In genomic region chr9:62342441-62343191, GRCm38 (mm10) we compare ENCODE assay signal across 8 mouse cellular contexts. TPM values are rescaled to one million over a fixed set of nuclear protein-coding genes. Genes with fewer than 3 reads are reported as not detected.
DNase-seq lines count a peak whose midpoint lies in the region; ATAC-seq and TF ChIP-seq lines count a peak whose summit lies in the region.

No protein-coding gene starts in this region.

- H3K36me3 ChIP-seq in hindbrain, embryonic 15.5 days, result no peaks in the 10 kb centered on the region
- H3K36me3 ChIP-seq in limb, embryonic 14.5 days (ENCODE audit: control insufficient read depth, insufficient read depth, low read length), result no peaks in the 10 kb centered on the region
- no peaks in the 10 kb centered on the region for H3K36me3 ChIP-seq in midbrain, embryonic 15.5 days (replicated peaks)

- no peak for ATAC-seq in hindbrain, embryonic 15.5 days (ENCODE audit: low FRiP score, low read depth)
- ATAC-seq in limb, embryonic 14.5 days (ENCODE audit: low FRiP score, low read depth), result peak; percentile 11; the same call in 1 of the 2 replicates
- ATAC-seq in midbrain, embryonic 15.5 days (replicated peaks), result no peak

- H3K27me3 ChIP-seq in hindbrain, embryonic 15.5 days, result no peaks in the 10 kb centered on the region
- H3K27me3 ChIP-seq in limb, embryonic 14.5 days (ENCODE audit: control insufficient read depth, insufficient read depth, low read length), result no peaks in the 10 kb centered on the region
- no peaks in the 10 kb centered on the region for H3K27me3 ChIP-seq in midbrain, embryonic 15.5 days (replicated peaks)

- no peak for TF ChIP-seq POLR2A in limb, embryonic 14.5 days (IDR thresholded peaks at IDR 0.05; ENCODE audit: borderline replicate concordance, extremely low read depth, insufficient read depth, insufficient read length)

- DNase-seq in cerebellum, adult 18-20 months, result peak; percentile 65 to 72
- DNase-seq in cerebellum, adult 11 months, result no peak
- DNase-seq in cerebellum, postnatal 14 days, result peak; percentile 69 to 73
- DNase-seq in gastrocnemius, adult 18-20 months (ENCODE audit: low spot score), result peak; percentile 38
- peak; percentile 35 for DNase-seq in limb, embryonic 14.5 days (ENCODE audit: low spot score)
- peak; percentile 33 to 37 for DNase-seq in spleen, postnatal 14 days (ENCODE audit: low spot score in 2 of 2)

- H3K4me2 ChIP-seq in hindbrain, embryonic 15.5 days, result peak overlapping the region; percentile 76
- H3K4me2 ChIP-seq in limb, embryonic 14.5 days (replicated peaks; ENCODE audit: low read depth, low read length, severe bottlenecking), result peak overlapping the region; percentile 73
- peak overlapping the region; percentile 82 for H3K4me2 ChIP-seq in midbrain, embryonic 15.5 days

- H3K27ac ChIP-seq in hindbrain, embryonic 15.5 days (replicated peaks), result peak overlapping the region; percentile 100
- H3K27ac ChIP-seq in limb, embryonic 14.5 days (replicated peaks; ENCODE audit: low read depth, low read length), result peak overlapping the region; percentile 99
- H3K27ac ChIP-seq in midbrain, embryonic 15.5 days, result peak overlapping the region; percentile 98

- H3K9ac ChIP-seq in hindbrain, embryonic 15.5 days, result peak overlapping the region; percentile 99
- peak overlapping the region; percentile 98 for H3K9ac ChIP-seq in limb, embryonic 14.5 days (ENCODE audit: low read depth, low read length, severe bottlenecking)
- H3K9ac ChIP-seq in midbrain, embryonic 15.5 days, result peak overlapping the region; percentile 89

- H3K9me3 ChIP-seq in hindbrain, embryonic 15.5 days, result no peaks in the 10 kb centered on the region
- H3K9me3 ChIP-seq in limb, embryonic 14.5 days (ENCODE audit: control insufficient read depth, low read length), result no peaks in the 10 kb centered on the region
- no peaks in the 10 kb centered on the region for H3K9me3 ChIP-seq in midbrain, embryonic 15.5 days

- H3K4me3 ChIP-seq in hindbrain, embryonic 15.5 days, result peak overlapping the region; percentile 94
- peak overlapping the region; percentile 88 for H3K4me3 ChIP-seq in limb, embryonic 14.5 days (replicated peaks; ENCODE audit: low read length)
- H3K4me3 ChIP-seq in midbrain, embryonic 15.5 days, result peak overlapping the region; percentile 93

- WGBS in hindbrain, embryonic 15.5 days, result under 1% methylated on average over 48 of the region's 48 CpGs
- whole genome bisulfite sequencing in limb, embryonic 14.5 days, result under 1% methylated on average over 47 of the region's 48 CpGs
- WGBS in midbrain, embryonic 15.5 days, result under 1% methylated on average over 48 of the region's 48 CpGs

- peaks cover 42% of the 10 kb centered on the region for H3K4me1 ChIP-seq in hindbrain, embryonic 15.5 days (replicated peaks)
- H3K4me1 ChIP-seq in limb, embryonic 14.5 days (ENCODE audit: control insufficient read depth, insufficient read depth, low read length), result peaks cover 20% of the 10 kb centered on the region
- peaks cover 42% of the 10 kb centered on the region for H3K4me1 ChIP-seq in midbrain, embryonic 15.5 days

RNA-seq across cellular contexts. Expression of gene Anp32a, which starts 1.5 kb away (rescaled TPM):
- total RNA-seq in gastrocnemius, adult 18-20 months (2021), result 10 to 100 TPM; 66.9 to 86.5 TPM
- 117 and 138 TPM in 2 replicates for polyA plus RNA-seq in hindbrain, embryonic 15.5 days (2015; fragmentation: Nextera tagmentation; extraction: Ambion mirVana)
- polyA plus RNA-seq in limb, embryonic 14.5 days (2012; rRNA removed), result 143 and 468 TPM in 2 replicates
- 104 and 124 TPM in 2 replicates for polyA plus RNA-seq in limb, embryonic 14.5 days (2014; fragmentation: Nextera tagmentation; extraction: Ambion mirVana)
- polyA plus RNA-seq in midbrain, embryonic 15.5 days (2015; fragmentation: Nextera tagmentation; extraction: Ambion mirVana), result 103 and 107 TPM in 2 replicates
